Mouse (Mus musculus) forebrain, embryonic 12.5 days (tissue): ENCODE measurements at regions not wholly inside any gene's neighbourhood (a gene's known extent, or its start where the extent isn't known, plus 50 kb on each side); places are given as distances from the start of the nearest gene placed in this dataset.
A peak's percentile ranks its signal among the peaks of the same experiment; 100 is the strongest.

Experiments
- ATAC-seq: fragments of 200-750 bp; cut with Nextera tagmentation; 2 replicates; pipeline ENCODE4 v1.8.0; 2017; ENCODE audit warnings: moderate TSS enrichment; ENCODE audit not compliant: low FRiP score
- H3K27ac ChIP-seq: fragments of 300-500 bp; sonication (generic); 2 replicates; pipeline ENCODE4 v1.5.1; 2016; ENCODE audit warnings: mild to moderate bottlenecking
- H3K27me3 ChIP-seq: fragments of 300-500 bp; sonication (generic); 2 replicates; pipeline ENCODE4 v1.6.1; 2016; ENCODE audit warnings: mild to moderate bottlenecking
- H3K36me3 ChIP-seq: fragments of 300-500 bp; sonication (generic); replicated peaks from 2 replicates; pipeline ENCODE4 v1.6.1; 2016; ENCODE audit warnings: mild to moderate bottlenecking
- H3K4me1 ChIP-seq: fragments of 300-500 bp; sonication (generic); 2 replicates; pipeline ENCODE4 v1.6.1; 2016
- H3K4me2 ChIP-seq: fragments of 300-500 bp; sonication (generic); 2 replicates; pipeline ENCODE4 v1.6.1; 2016; ENCODE audit warnings: mild to moderate bottlenecking, moderate library complexity
- H3K4me3 ChIP-seq: fragments of 300-500 bp; sonication (generic); replicated peaks from 2 replicates; pipeline ENCODE4 v1.5.1; 2016; ENCODE audit warnings: mild to moderate bottlenecking
- H3K9ac ChIP-seq: fragments of 300-500 bp; sonication (generic); 2 replicates; pipeline ENCODE4 v1.6.1; 2016; ENCODE audit warnings: mild to moderate bottlenecking
- H3K9me3 ChIP-seq: fragments of 300-500 bp; sonication (generic); 2 replicates; pipeline ENCODE4 v1.6.1; 2016
- WGBS: fragments of 180-500 bp; shearing (Covaris S2); methylation state at CpG from one replicate; pipeline ENCODE4 v1.1.7; 2016; 5-methylcytosine and 5-hydroxymethylcytosine counted together

- Histone ChIP-seq H3K9ac (no peak overlapping the region), H3K27ac (no peak overlapping the region), H3K4me1 (no peaks in the 10 kb centered on the region), H3K27me3 (no peaks in the 10 kb centered on the region), H3K4me2 (no peak overlapping the region), H3K36me3 (no peaks in the 10 kb centered on the region), H3K9me3 (no peaks in the 10 kb centered on the region), H3K4me3 (no peak overlapping the region)
- WGBS: 87% methylated on average over 8 of the region's 8 CpGs
- no peak for ATAC-seq
Measured at GRCm38 (mm10) chr13:114237391-114237790, 150.7 kb downstream of the Ndufs4 start.

DNA sequence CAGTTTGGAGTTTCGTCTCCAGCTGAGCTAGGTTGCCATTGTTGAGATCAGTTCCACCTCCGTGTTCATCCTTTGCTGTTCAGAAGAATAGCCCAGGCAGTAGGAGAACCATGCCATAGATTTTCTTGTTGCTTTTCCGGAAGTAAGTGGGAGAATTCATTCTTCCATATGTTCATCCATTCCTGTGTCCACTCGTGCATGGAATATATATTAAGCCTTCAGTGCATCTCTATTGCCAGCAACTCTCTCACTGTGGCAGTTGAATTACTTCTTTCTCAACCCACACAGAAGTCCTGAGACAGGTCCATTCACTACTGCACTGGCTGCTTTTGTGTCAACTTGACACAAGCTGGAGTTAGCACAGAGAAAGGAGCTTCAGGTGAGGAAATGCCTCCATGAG is 152.2 kb downstream of the Ndufs4 start:
- no peaks in the 10 kb centered on the region for H3K4me1 ChIP-seq
- H3K4me3 ChIP-seq: no peak overlapping the region
- H3K9ac ChIP-seq: no peak overlapping the region
- no peak overlapping the region for H3K27ac ChIP-seq
- no peaks in the 10 kb centered on the region for H3K9me3 ChIP-seq
- no peak overlapping the region for H3K4me2 ChIP-seq
- no peak for ATAC-seq
- H3K36me3 ChIP-seq: no peaks in the 10 kb centered on the region
- WGBS: 83% methylated on average over 4 of the region's 4 CpGs
- H3K27me3 ChIP-seq: no peaks in the 10 kb centered on the region

- no peak overlapping the region for H3K27ac ChIP-seq
- no peak for ATAC-seq
- no peaks in the 10 kb centered on the region for H3K4me1 ChIP-seq
- no peak overlapping the region for H3K4me3 ChIP-seq
- WGBS: 89% methylated on average over 3 of the region's 3 CpGs
- no peaks in the 10 kb centered on the region for H3K36me3 ChIP-seq
- no peak overlapping the region for H3K4me2 ChIP-seq
- no peak overlapping the region for H3K9ac ChIP-seq
- no peaks in the 10 kb centered on the region for H3K27me3 ChIP-seq
- no peaks in the 10 kb centered on the region for H3K9me3 ChIP-seq
Measured at GRCm38 (mm10) chr13:114232203-114232602, 155.9 kb downstream of the Ndufs4 start.

GRCm38 (mm10) chr13:114230557-114230956 is 157.5 kb downstream of the Ndufs4 start:
- 88% methylated on average over 4 of the region's 4 CpGs for WGBS
- ATAC-seq: no peak
- H3K27me3 ChIP-seq: no peaks in the 10 kb centered on the region
- H3K9me3 ChIP-seq: no peaks in the 10 kb centered on the region
- H3K9ac ChIP-seq: no peak overlapping the region
- no peak overlapping the region for H3K27ac ChIP-seq
- no peak overlapping the region for H3K4me2 ChIP-seq
- no peak overlapping the region for H3K4me3 ChIP-seq
- peaks cover 8% of the 10 kb centered on the region; the same call in 1 of the 2 replicates for H3K4me1 ChIP-seq
- H3K36me3 ChIP-seq: no peaks in the 10 kb centered on the region

GRCm38 (mm10) chr13:114227046-114227445 is 161.0 kb downstream of the Ndufs4 start:
- 44% methylated on average over 4 of the region's 4 CpGs for WGBS
- no peak overlapping the region for H3K4me2 ChIP-seq
- H3K27me3 ChIP-seq: no peaks in the 10 kb centered on the region
- no peak for ATAC-seq
- H3K9ac ChIP-seq: no peak overlapping the region
- H3K9me3 ChIP-seq: no peaks in the 10 kb centered on the region
- no peak overlapping the region for H3K4me3 ChIP-seq
- peaks cover 8% of the 10 kb centered on the region; the same call in 1 of the 2 replicates for H3K4me1 ChIP-seq
- H3K36me3 ChIP-seq: no peaks in the 10 kb centered on the region
- no peak overlapping the region for H3K27ac ChIP-seq

GRCm38 (mm10) chr13:114226291-114226925 is 161.7 kb downstream of the Ndufs4 start:
- Histone ChIP-seq H3K27me3 (no peaks in the 10 kb centered on the region), H3K9me3 (no peaks in the 10 kb centered on the region), H3K9ac (no peak overlapping the region), H3K36me3 (no peaks in the 10 kb centered on the region), H3K4me3 (no peak overlapping the region), H3K4me2 (no peak overlapping the region), H3K4me1 (peaks cover 8% of the 10 kb centered on the region; the same call in 1 of the 2 replicates), H3K27ac (no peak overlapping the region)
- 48% methylated on average over 7 of the region's 7 CpGs for WGBS
- ATAC-seq: no peak

- Histone ChIP-seq H3K4me1 (peaks cover 7% of the 10 kb centered on the region), H3K9ac (no peak overlapping the region), H3K27ac (no peak overlapping the region), H3K9me3 (no peaks in the 10 kb centered on the region), H3K4me3 (no peak overlapping the region), H3K4me2 (no peak overlapping the region), H3K36me3 (no peaks in the 10 kb centered on the region), H3K27me3 (no peaks in the 10 kb centered on the region)
- 62% methylated on average over 5 of the region's 5 CpGs for WGBS
- ATAC-seq: peak; percentile 61; the same call in 1 of the 2 replicates
Measured at GRCm38 (mm10) chr13:114219870-114220492, 168.1 kb downstream of the Ndufs4 start.

- WGBS: 92% methylated on average over 4 of the region's 4 CpGs
- Histone ChIP-seq H3K27me3 (no peaks in the 10 kb centered on the region), H3K9ac (no peak overlapping the region), H3K4me1 (peaks cover 7% of the 10 kb centered on the region; the same call in 1 of the 2 replicates), H3K9me3 (no peaks in the 10 kb centered on the region), H3K4me3 (no peak overlapping the region), H3K4me2 (no peak overlapping the region), H3K27ac (no peak overlapping the region), H3K36me3 (no peaks in the 10 kb centered on the region)
- ATAC-seq: no peak
Measured at GRCm38 (mm10) chr13:114215044-114215443, 173.0 kb downstream of the Ndufs4 start.
